Mouse (Mus musculus): ENCODE measurements at regions not wholly inside any gene's neighbourhood (a gene's known extent, or its start where the extent isn't known, plus 50 kb on each side); places are given as distances from the start of the nearest gene placed in this dataset.
"Not testable (repeated sequence)": the region's sequence is repeated elsewhere in the genome, so short reads cannot be mapped to it uniquely, and the experiment has no call there.

- no peaks in the 10 kb centered on the region for H3K27me3 ChIP-seq (replicated peaks)
- no peak overlapping the region for H3K27ac ChIP-seq (ENCODE audit: poor library complexity, severe bottlenecking)
- no peak overlapping the region for H3K4me2 ChIP-seq
- H3K9me3 ChIP-seq (replicated peaks) = no peaks in the 10 kb centered on the region
- H3K4me3 ChIP-seq = no peak overlapping the region
- H3K36me3 ChIP-seq = no peaks in the 10 kb centered on the region
- no peaks in the 10 kb centered on the region for H3K4me1 ChIP-seq (replicated peaks)
- no peak overlapping the region for H3K9ac ChIP-seq
- 56% methylated on average over 2 of the region's 2 CpGs for WGBS
- no peak for ATAC-seq (ENCODE audit: insufficient number of reproducible peaks, low FRiP score)
These were observed 505.4 kb downstream of the Sema5a start for GRCm38 (mm10) chr15:32749971-32750370.

GRCm38 (mm10) chr15:32751991-32752390 lies 507.4 kb downstream of the Sema5a start:
- no peaks in the 10 kb centered on the region for H3K27me3 ChIP-seq (replicated peaks)
- H3K36me3 ChIP-seq = no peaks in the 10 kb centered on the region
- H3K4me3 ChIP-seq = no peak overlapping the region
- H3K4me2 ChIP-seq = no peak overlapping the region
- no peaks in the 10 kb centered on the region for H3K9me3 ChIP-seq (replicated peaks)
- no peaks in the 10 kb centered on the region for H3K4me1 ChIP-seq (replicated peaks)
- no peak overlapping the region for H3K27ac ChIP-seq (ENCODE audit: poor library complexity, severe bottlenecking)
- no peak overlapping the region for H3K9ac ChIP-seq
- 55% methylated on average over 3 of the region's 3 CpGs for WGBS
- no peak for ATAC-seq (ENCODE audit: insufficient number of reproducible peaks, low FRiP score)

- WGBS = 61% methylated on average over 3 of the region's 3 CpGs
These were observed 515.5 kb downstream of the Sema5a start for GRCm38 (mm10) chr15:32760141-32760540.

GRCm38 (mm10) chr15:32766011-32766701 lies 521.5 kb downstream of the Sema5a start:
- ATAC-seq (ENCODE audit: insufficient number of reproducible peaks, low FRiP score) = no peak
- Histone ChIP-seq H3K4me3 (no peak overlapping the region), H3K4me2 (no peak overlapping the region), H3K36me3 (no peaks in the 10 kb centered on the region), H3K9me3 (replicated peaks) (no peaks in the 10 kb centered on the region), H3K27ac (ENCODE audit: poor library complexity, severe bottlenecking) (no peak overlapping the region), H3K27me3 (replicated peaks) (no peaks in the 10 kb centered on the region), H3K4me1 (replicated peaks) (no peaks in the 10 kb centered on the region), H3K9ac (no peak overlapping the region)
- WGBS = 12% methylated on average over 4 of the region's 4 CpGs

More at GRCm38 (mm10) chr15:32760141-32760540, 515.5 kb downstream of the Sema5a start:
- H3K27ac ChIP-seq (ENCODE audit: poor library complexity, severe bottlenecking) = no peak overlapping the region
- no peaks in the 10 kb centered on the region for H3K27me3 ChIP-seq (replicated peaks)
- no peaks in the 10 kb centered on the region for H3K9me3 ChIP-seq (replicated peaks)
- ATAC-seq (ENCODE audit: insufficient number of reproducible peaks, low FRiP score) = no peak
- H3K36me3 ChIP-seq = no peaks in the 10 kb centered on the region
- no peak overlapping the region for H3K4me2 ChIP-seq
- no peak overlapping the region for H3K4me3 ChIP-seq
- no peak overlapping the region for H3K9ac ChIP-seq
- H3K4me1 ChIP-seq (replicated peaks) = no peaks in the 10 kb centered on the region

- Histone ChIP-seq H3K4me2 (no peak overlapping the region), H3K4me3 (no peak overlapping the region), H3K36me3 (no peaks in the 10 kb centered on the region), H3K27me3 (replicated peaks) (no peaks in the 10 kb centered on the region), H3K9ac (no peak overlapping the region), H3K9me3 (replicated peaks) (no peaks in the 10 kb centered on the region), H3K4me1 (replicated peaks) (no peaks in the 10 kb centered on the region), H3K27ac (ENCODE audit: poor library complexity, severe bottlenecking) (no peak overlapping the region)
- no peak for ATAC-seq (ENCODE audit: insufficient number of reproducible peaks, low FRiP score)
- WGBS = 42% methylated on average over 4 of the region's 5 CpGs
These were observed 522.3 kb downstream of the Sema5a start for GRCm38 (mm10) chr15:32766746-32767471.

- H3K9ac ChIP-seq; H3K9me3 ChIP-seq (replicated peaks); H3K27me3 ChIP-seq (replicated peaks); H3K27ac ChIP-seq (ENCODE audit: poor library complexity, severe bottlenecking); H3K4me1 ChIP-seq (replicated peaks); ATAC-seq (ENCODE audit: insufficient number of reproducible peaks, low FRiP score); H3K36me3 ChIP-seq; H3K4me2 ChIP-seq: not testable (repeated sequence)
- peak overlapping the region; percentile 61; the same call in 1 of the 2 replicates for H3K4me3 ChIP-seq
- WGBS = 27% methylated on average over 5 of the region's 5 CpGs
These were observed 533.6 kb downstream of the Sema5a start for GRCm38 (mm10) chr15:32778226-32778598.

GRCm38 (mm10) chr15:32778599-32779273 lies 534.1 kb downstream of the Sema5a start:
- not testable (repeated sequence) for H3K36me3 ChIP-seq; H3K9me3 ChIP-seq (replicated peaks); H3K27me3 ChIP-seq (replicated peaks); H3K4me1 ChIP-seq (replicated peaks)
- H3K9ac ChIP-seq = peak overlapping the region; percentile 68
- ATAC-seq (ENCODE audit: insufficient number of reproducible peaks, low FRiP score) = peak; percentile 90
- peak overlapping the region; percentile 86 for H3K4me2 ChIP-seq
- H3K4me3 ChIP-seq = peak overlapping the region; percentile 61
- peak overlapping the region; percentile 62 for H3K27ac ChIP-seq (ENCODE audit: poor library complexity, severe bottlenecking)
- 1% methylated on average over 33 of the region's 34 CpGs for WGBS

GRCm38 (mm10) chr15:32779274-32779615 lies 534.6 kb downstream of the Sema5a start:
- 4% methylated on average over 11 of the region's 11 CpGs for WGBS
- peak overlapping the region; percentile 62 for H3K27ac ChIP-seq (ENCODE audit: poor library complexity, severe bottlenecking)
- ATAC-seq (ENCODE audit: insufficient number of reproducible peaks, low FRiP score) = peak; percentile 24; the same call in 1 of the 2 replicates

GRCm38 (mm10) chr15:32781609-32782008 lies 537.0 kb downstream of the Sema5a start:
- H3K27ac ChIP-seq (ENCODE audit: poor library complexity, severe bottlenecking); H3K9me3 ChIP-seq (replicated peaks); H3K4me3 ChIP-seq; H3K36me3 ChIP-seq; H3K9ac ChIP-seq; H3K4me1 ChIP-seq (replicated peaks); H3K4me2 ChIP-seq; H3K27me3 ChIP-seq (replicated peaks); ATAC-seq (ENCODE audit: insufficient number of reproducible peaks, low FRiP score): not testable (repeated sequence)
- WGBS = 68% methylated on average over 1 of the region's 1 CpGs

More at GRCm38 (mm10) chr15:32779274-32779615, 534.6 kb downstream of the Sema5a start:
- not testable (repeated sequence) for H3K27me3 ChIP-seq (replicated peaks); H3K9me3 ChIP-seq (replicated peaks); H3K36me3 ChIP-seq; H3K4me1 ChIP-seq (replicated peaks)
- peak overlapping the region; percentile 61 for H3K4me3 ChIP-seq
- peak overlapping the region; percentile 86 for H3K4me2 ChIP-seq
- H3K9ac ChIP-seq = peak overlapping the region; percentile 68

- H3K9ac ChIP-seq = no peak overlapping the region
- peaks cover 17% of the 10 kb centered on the region for H3K36me3 ChIP-seq
- no peak for ATAC-seq (ENCODE audit: insufficient number of reproducible peaks, low FRiP score)
- no peak overlapping the region for H3K4me3 ChIP-seq
- no peaks in the 10 kb centered on the region for H3K4me1 ChIP-seq (replicated peaks)
- H3K9me3 ChIP-seq (replicated peaks) = peaks cover 2% of the 10 kb centered on the region; the same call in 1 of the 2 replicates
- 75% methylated on average over 1 of the region's 1 CpGs for WGBS
- no peak overlapping the region for H3K27ac ChIP-seq (ENCODE audit: poor library complexity, severe bottlenecking)
- no peak overlapping the region for H3K4me2 ChIP-seq
- no peaks in the 10 kb centered on the region for H3K27me3 ChIP-seq (replicated peaks)
These were observed 554.6 kb downstream of the Sema5a start for GRCm38 (mm10) chr15:32799222-32799621.

GRCm38 (mm10) chr15:32810849-32811632 lies 566.4 kb downstream of the Sema5a start:
- ATAC-seq (ENCODE audit: insufficient number of reproducible peaks, low FRiP score) = no peak
- no peak overlapping the region for H3K4me3 ChIP-seq
- no peaks in the 10 kb centered on the region for H3K36me3 ChIP-seq
- 62% methylated on average over 2 of the region's 2 CpGs for WGBS
- no peaks in the 10 kb centered on the region for H3K4me1 ChIP-seq (replicated peaks)
- H3K9ac ChIP-seq = no peak overlapping the region
- no peak overlapping the region for H3K4me2 ChIP-seq
- H3K27ac ChIP-seq (ENCODE audit: poor library complexity, severe bottlenecking) = no peak overlapping the region
- H3K27me3 ChIP-seq (replicated peaks) = no peaks in the 10 kb centered on the region
- peaks cover 9% of the 10 kb centered on the region; the same call in 1 of the 2 replicates for H3K9me3 ChIP-seq (replicated peaks)
